Mouse (Mus musculus) bone marrow macrophage, adult 2 months (primary cell): ENCODE data around the gene Reep6.

Experiments
- CTCF ChIP-seq: IDR thresholded peaks from 2 replicates; pipeline ENCODE4 v1.5.1; 2012; ENCODE audit warnings: low read depth, mild to moderate bottlenecking, low read length, moderate library complexity
- POLR2A ChIP-seq: IDR thresholded peaks from 2 replicates; pipeline ENCODE4 v1.6.1; 2012; ENCODE audit warnings: mild to moderate bottlenecking, low read depth, low read length, borderline replicate concordance

- TF ChIP-seq POLR2A, result no peak
- no peak for TF ChIP-seq CTCF
Measured at GRCm38 (mm10) chr10:80294311-80294710, 35.4 kb upstream of the Reep6 start.
